Mouse (Mus musculus): Measurements from ENCODE around the gene Cnot1.

Gene Cnot1

GRCm38 (mm10) chr8:95688073-95688672, 119.1 kb downstream of the Cnot1 start:
- DNase-seq (ENCODE audit: low spot score) = no peak

GRCm38 (mm10) chr8:95678024-95678611, 129.1 kb downstream of the Cnot1 start:
- no peak for DNase-seq (ENCODE audit: low spot score)

GRCm38 (mm10) chr8:95677591-95678023, 129.7 kb downstream of the Cnot1 start:
- no peak for DNase-seq (ENCODE audit: low spot score)

GRCm38 (mm10) chr8:95676631-95677030, 130.6 kb downstream of the Cnot1 start, which contains the start of gene Ndrg4:
Ndrg4 (plus strand) TSS chr8:95676980.
- DNase-seq (ENCODE audit: low spot score) = no peak

- no peak for DNase-seq (ENCODE audit: low spot score)
Measured at GRCm38 (mm10) chr8:95672811-95673210, 134.5 kb downstream of the Cnot1 start.

- no peak for DNase-seq (ENCODE audit: low spot score)
Measured at GRCm38 (mm10) chr8:95671861-95672260, 135.4 kb downstream of the Cnot1 start.

- no peak for DNase-seq (ENCODE audit: low spot score)
Measured at GRCm38 (mm10) chr8:95669967-95670366, 137.3 kb downstream of the Cnot1 start.
